Mouse (Mus musculus) G1E (cell line): ENCODE measurements around the gene Tnfrsf12a. TPM values are rescaled to one million over a fixed set of nuclear protein-coding genes. Genes with fewer than 3 reads are reported as not detected.

Experiments used
- ATAC-seq: 2 replicates; pipeline ENCODE4 v1.8.0; 2016; ENCODE audit warnings: mild to moderate bottlenecking; ENCODE audit not compliant: insufficient number of reproducible peaks, poor library complexity, low FRiP score, severe bottlenecking; ENCODE audit errors: extremely low read depth
- DNase-seq: peaks from one replicate; pipeline ENCODE4 v3.0.0; 2012; ENCODE audit warnings: low spot score
- H3K27me3 ChIP-seq: 2 replicates; pipeline ENCODE4 v1.6.1; 2012; ENCODE audit warnings: mild to moderate bottlenecking, low read length, inconsistent platforms; ENCODE audit not compliant: insufficient read depth
- H3K36me3 ChIP-seq: replicated peaks from 2 replicates; pipeline ENCODE3; 2012; ENCODE audit warnings: mild to moderate bottlenecking, inconsistent platforms
- H3K4me1 ChIP-seq: 2 replicates; pipeline ENCODE4 v1.6.1; 2012; ENCODE audit warnings: low read depth, low read length, inconsistent platforms, mixed read lengths; ENCODE audit not compliant: insufficient read depth
- H3K4me3 ChIP-seq: 2 replicates; pipeline ENCODE4 v1.5.1; 2012; ENCODE audit warnings: low read depth, mild to moderate bottlenecking, inconsistent platforms, low read length, moderate library complexity, mixed read lengths
- H3K9me3 ChIP-seq: replicated peaks from 2 replicates; pipeline ENCODE4 v1.6.1; 2012; ENCODE audit warnings: inconsistent platforms
- CTCF ChIP-seq: IDR thresholded peaks from 2 replicates; pipeline ENCODE4 v1.5.1; 2012; ENCODE audit warnings: low read depth, low read length, inconsistent platforms, mixed read lengths
- GATA1 ChIP-seq: IDR thresholded peaks from 2 replicates; pipeline ENCODE4 v1.6.1; 2012; ENCODE audit warnings: borderline replicate concordance, low read length, inconsistent platforms, mixed read lengths
- GATA2 ChIP-seq: IDR thresholded peaks from 2 replicates; pipeline ENCODE4 v1.6.1; 2012; ENCODE audit warnings: low read depth, low read length, inconsistent platforms, borderline replicate concordance
- POLR2AphosphoS5 ChIP-seq: IDR thresholded peaks from 2 replicates; pipeline ENCODE4 v1.6.1; 2012; ENCODE audit warnings: low read depth, low read length, inconsistent platforms; ENCODE audit not compliant: insufficient replicate concordance
- TAL1 ChIP-seq: conservative IDR thresholded peaks from 2 replicates; pipeline ENCODE4 v1.6.1; 2012; ENCODE audit warnings: low read depth, low read length, inconsistent platforms, mixed read lengths
- polyA plus RNA-seq: library from polyadenylated mRNA; stranded (reverse); fragments of >175 nt; gene quantifications from 2 replicates; pipeline ENCODE4 v1.2.3, GENCODE M21; 2012
- total RNA-seq, 2 experiments: library from RNA; stranded (forward) in 1 of 2; stranded (reverse) in 1 of 2; fragments of 200-1000 nt in 1 of 2; fragments of >200 nt in 1 of 2; fragmentation: Nextera tagmentation in 1 of 2; gene quantifications; 2 replicates each; pipeline ENCODE4 v1.2.3; 2014 to 2017

The Tnfrsf12a gene
- total and polyA plus RNA-seq, 3 experiments = 1.3 to 5.5 (median 5.0) TPM

- peak; percentile 17 for DNase-seq
- Histone ChIP-seq H3K9me3 (no peaks in the 10 kb centered on the region), H3K27me3 (peaks cover 65% of the 10 kb centered on the region), H3K4me3 (peak overlapping the region; percentile 75), H3K4me1 (peaks cover 16% of the 10 kb centered on the region), H3K36me3 (no peaks in the 10 kb centered on the region)
- TF ChIP-seq TAL1 (no peak), POLR2AphosphoS5 (no peak), GATA2 (no peak), CTCF (no peak), GATA1 (no peak)
- ATAC-seq = no peak
Measured at GRCm38 (mm10) chr17:23699131-23700077, 22.1 kb upstream of the Tnfrsf12a start.

GRCm38 (mm10) chr17:23695801-23696200 lies 18.5 kb upstream of the Tnfrsf12a start:
- Histone ChIP-seq H3K9me3 (no peaks in the 10 kb centered on the region), H3K36me3 (no peaks in the 10 kb centered on the region), H3K4me1 (peaks cover 16% of the 10 kb centered on the region), H3K4me3 (no peak overlapping the region), H3K27me3 (peaks cover 64% of the 10 kb centered on the region)
- TF ChIP-seq POLR2AphosphoS5 (no peak), GATA2 (no peak), CTCF (no peak), GATA1 (no peak), TAL1 (no peak)
- DNase-seq (no peak), ATAC-seq (no peak)

GRCm38 (mm10) chr17:23694491-23694890 lies 17.2 kb upstream of the Tnfrsf12a start:
- Histone ChIP-seq H3K4me1 (peaks cover 7% of the 10 kb centered on the region), H3K9me3 (no peaks in the 10 kb centered on the region), H3K27me3 (peaks cover 53% of the 10 kb centered on the region), H3K4me3 (no peak overlapping the region), H3K36me3 (no peaks in the 10 kb centered on the region)
- ATAC-seq (no peak), DNase-seq (no peak)
- TF ChIP-seq CTCF (no peak), GATA2 (no peak), POLR2AphosphoS5 (no peak), TAL1 (no peak; the same call in 1 of the 2 replicates), GATA1 (no peak)

GRCm38 (mm10) chr17:23683856-23684672 lies 6.8 kb upstream of the Tnfrsf12a start, which contains the start of gene Cldn9:
Gene Cldn9, minus strand, starts transcription at chr17:23684026.
- no peak within 1 kb of the TSS for H3K4me3 ChIP-seq
- ATAC-seq (no peak), DNase-seq (no peak)
- peaks cover 55% of the 10 kb centered on the region for H3K27me3 ChIP-seq
- TF ChIP-seq GATA1 = no peak
- TF ChIP-seq GATA2 = no peak
- H3K9me3 ChIP-seq = no peaks in the 10 kb centered on the region
- H3K4me1 ChIP-seq = peaks cover 10% of the 10 kb centered on the region
- no peaks in the 10 kb centered on the region for H3K36me3 ChIP-seq

GRCm38 (mm10) chr17:23683226-23683625 lies 6.0 kb upstream of the Tnfrsf12a start:
- no peak for TF ChIP-seq GATA2
- no peak for TF ChIP-seq POLR2AphosphoS5
- no peak for TF ChIP-seq CTCF
- TF ChIP-seq GATA1 = no peak
- no peaks in the 10 kb centered on the region for H3K36me3 ChIP-seq
- ATAC-seq (no peak), DNase-seq (no peak)
- peaks cover 13% of the 10 kb centered on the region for H3K4me1 ChIP-seq
- peaks cover 60% of the 10 kb centered on the region for H3K27me3 ChIP-seq
- H3K9me3 ChIP-seq = no peaks in the 10 kb centered on the region
- H3K4me3 ChIP-seq = no peak overlapping the region

- ATAC-seq = no peak
- TF ChIP-seq CTCF = no peak
- no peak for TF ChIP-seq GATA1
- TF ChIP-seq POLR2AphosphoS5 = no peak
- no peak for TF ChIP-seq TAL1
- TF ChIP-seq GATA2 = no peak
- H3K9me3 ChIP-seq = no peaks in the 10 kb centered on the region
- H3K27me3 ChIP-seq = peaks cover 60% of the 10 kb centered on the region
- H3K4me1 ChIP-seq = peaks cover 20% of the 10 kb centered on the region
- H3K36me3 ChIP-seq = no peaks in the 10 kb centered on the region
- H3K4me3 ChIP-seq = no peak overlapping the region
- no peak for DNase-seq
Measured at GRCm38 (mm10) chr17:23682530-23682929, 5.3 kb upstream of the Tnfrsf12a start.
